Mouse (Mus musculus): Measurements from ENCODE around the gene Golgb1.
A peak's percentile ranks its signal among the peaks of the same experiment; 100 is the strongest.

The Golgb1 gene

GRCm38 (mm10) chr16:36946459-36947159 lies 71.7 kb downstream of the Golgb1 start:
- no peak for DNase-seq

- no peak for DNase-seq
Observed at GRCm38 (mm10) chr16:36947646-36948197, 72.8 kb downstream of the Golgb1 start.

GRCm38 (mm10) chr16:36949614-36950336 lies 74.8 kb downstream of the Golgb1 start:
- DNase-seq, result no peak

- DNase-seq, result peak; percentile 31
Observed at GRCm38 (mm10) chr16:36951029-36951428, 76.1 kb downstream of the Golgb1 start.

- DNase-seq, result no peak
Observed at GRCm38 (mm10) chr16:36955106-36955505, 80.2 kb downstream of the Golgb1 start.

- DNase-seq, result no peak
Observed at GRCm38 (mm10) chr16:36963415-36963814, 88.5 kb downstream of the Golgb1 start.

GRCm38 (mm10) chr16:36979127-36979526 lies 104.2 kb downstream of the Golgb1 start:
- DNase-seq, result no peak

All from cerebellum, adult 11 months (tissue).